Mouse (Mus musculus) stomach, embryonic 14.5 days (tissue): ENCODE data around the gene Taf9b. TPM values are rescaled to one million over a fixed set of nuclear protein-coding genes. Genes with fewer than 3 reads are reported as not detected.

Source experiments
- ATAC-seq: fragments of 200-750 bp; cut with Nextera tagmentation; 2 replicates; pipeline ENCODE4 v1.8.0; 2017; ENCODE audit warnings: low read depth, moderate TSS enrichment; ENCODE audit not compliant: insufficient number of reproducible peaks, insufficient read depth, low FRiP score
- H3K27ac ChIP-seq: fragments of 300-500 bp; sonication (generic); 2 replicates; pipeline ENCODE4 v1.5.1; 2014; ENCODE audit warnings: mild to moderate bottlenecking, low read length, moderate library complexity, mixed read lengths
- H3K27me3 ChIP-seq: fragments of 300-500 bp; sonication (generic); 2 replicates; pipeline ENCODE4 v1.6.1; 2014; ENCODE audit warnings: low read length, control low read depth, mixed read lengths; ENCODE audit not compliant: control insufficient read depth, insufficient read depth
- H3K36me3 ChIP-seq: fragments of 300-500 bp; sonication (generic); 2 replicates; pipeline ENCODE4 v1.6.1; 2014; ENCODE audit warnings: mild to moderate bottlenecking, control low read depth, low read length, moderate library complexity, mixed read lengths; ENCODE audit not compliant: control insufficient read depth, insufficient read depth
- H3K4me1 ChIP-seq: fragments of 300-500 bp; sonication (generic); 2 replicates; pipeline ENCODE4 v1.6.1; 2014; ENCODE audit warnings: low read length, control low read depth, mixed read lengths; ENCODE audit not compliant: control insufficient read depth, insufficient read depth
- H3K4me2 ChIP-seq: fragments of 300-500 bp; sonication (generic); replicated peaks from 2 replicates; pipeline ENCODE4 v1.6.1; 2014; ENCODE audit warnings: low read depth, low read length, control low read depth
- H3K4me3 ChIP-seq: fragments of 300-500 bp; sonication (generic); 2 replicates; pipeline ENCODE4 v1.5.1; 2014; ENCODE audit warnings: low read depth, low read length, control low read depth
- H3K9ac ChIP-seq: fragments of 300-500 bp; sonication (generic); replicated peaks from 2 replicates; pipeline ENCODE4 v1.6.1; 2014; ENCODE audit warnings: low read depth, mild to moderate bottlenecking, control low read depth, low read length, moderate library complexity, mixed read lengths
- H3K9me3 ChIP-seq: fragments of 300-500 bp; sonication (generic); 2 replicates; pipeline ENCODE4 v1.6.1; 2016; ENCODE audit warnings: low read depth, low read length, control low read depth; ENCODE audit not compliant: control insufficient read depth
- WGBS: fragments of 180-500 bp; shearing (Covaris S2); extraction: QIAGEN DNeasy Blood & Tissue Kit; methylation state at CpG from one replicate; pipeline ENCODE4 v1.1.7; 2014; 5-methylcytosine and 5-hydroxymethylcytosine counted together
- polyA plus RNA-seq: library from polyadenylated mRNA; unstranded; fragments of >200 nt; fragmentation: Nextera tagmentation; extraction: Ambion mirVana; gene quantifications from 2 replicates; pipeline ENCODE4 v1.2.1, GENCODE M21; 2014

The Taf9b gene
- polyA plus RNA-seq, 1 experiment from 2014 or later = 13.7 TPM

DNA sequence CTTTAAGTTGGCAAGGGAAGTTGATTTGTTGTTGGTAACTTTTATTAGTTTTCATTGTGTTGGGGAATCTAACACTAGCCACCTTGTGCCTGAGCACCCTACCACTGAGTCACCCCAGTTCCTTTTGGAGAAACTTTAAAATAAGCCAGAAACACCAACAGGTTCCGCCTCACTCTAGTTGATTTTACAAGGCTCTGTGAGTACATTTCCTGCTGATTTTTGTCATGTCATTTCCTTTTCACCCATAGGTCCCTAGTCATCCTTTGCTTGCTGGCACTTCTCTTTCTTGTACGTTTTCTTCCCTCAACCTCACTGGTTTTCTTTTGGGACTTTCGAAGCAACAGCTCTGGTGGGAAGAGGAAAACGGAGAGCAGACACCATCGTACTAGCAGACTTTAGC lies 31.6 kb downstream of the Taf9b start:
- Histone ChIP-seq H3K27ac (no peak overlapping the region), H3K9me3 (no peaks in the 10 kb centered on the region), H3K4me2 (peak overlapping the region; percentile 54), H3K36me3 (no peaks in the 10 kb centered on the region; the same call in 1 of the 2 replicates), H3K4me1 (no peaks in the 10 kb centered on the region), H3K27me3 (no peaks in the 10 kb centered on the region), H3K4me3 (peak overlapping the region; percentile 42; the same call in 1 of the 2 replicates), H3K9ac (no peak overlapping the region)
- 73% methylated on average over 5 of the region's 5 CpGs for whole genome bisulfite sequencing
- ATAC-seq = no peak

DNA sequence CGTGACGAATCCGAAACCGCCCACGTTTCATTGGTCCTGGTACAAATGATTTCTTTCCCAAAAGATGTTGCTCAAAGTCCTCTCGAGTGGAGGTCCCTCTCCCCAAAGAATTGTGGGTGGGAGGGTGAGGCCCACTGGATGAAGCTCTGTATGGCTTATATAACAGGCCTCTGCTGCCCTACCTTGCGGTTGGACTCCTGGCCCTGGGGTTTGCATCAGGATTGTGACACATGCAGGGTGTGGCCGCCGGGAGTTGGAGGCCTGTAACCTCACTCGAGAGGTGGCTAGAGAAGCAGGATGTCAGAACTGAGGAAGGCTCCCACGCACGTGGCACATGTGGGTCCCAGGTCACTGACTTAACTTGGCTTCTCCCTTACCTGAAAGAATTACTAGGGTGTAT lies 33.2 kb downstream of the Taf9b start:
- Histone ChIP-seq H3K27ac (peak overlapping the region; percentile 71; the same call in 1 of the 2 replicates), H3K36me3 (no peaks in the 10 kb centered on the region; the same call in 1 of the 2 replicates), H3K9ac (peak overlapping the region; percentile 45), H3K9me3 (no peaks in the 10 kb centered on the region), H3K27me3 (no peaks in the 10 kb centered on the region), H3K4me3 (peak overlapping the region; percentile 42), H3K4me1 (no peaks in the 10 kb centered on the region), H3K4me2 (peak overlapping the region; percentile 54)
- no peak for ATAC-seq
- WGBS = 18% methylated on average over 12 of the region's 12 CpGs

DNA sequence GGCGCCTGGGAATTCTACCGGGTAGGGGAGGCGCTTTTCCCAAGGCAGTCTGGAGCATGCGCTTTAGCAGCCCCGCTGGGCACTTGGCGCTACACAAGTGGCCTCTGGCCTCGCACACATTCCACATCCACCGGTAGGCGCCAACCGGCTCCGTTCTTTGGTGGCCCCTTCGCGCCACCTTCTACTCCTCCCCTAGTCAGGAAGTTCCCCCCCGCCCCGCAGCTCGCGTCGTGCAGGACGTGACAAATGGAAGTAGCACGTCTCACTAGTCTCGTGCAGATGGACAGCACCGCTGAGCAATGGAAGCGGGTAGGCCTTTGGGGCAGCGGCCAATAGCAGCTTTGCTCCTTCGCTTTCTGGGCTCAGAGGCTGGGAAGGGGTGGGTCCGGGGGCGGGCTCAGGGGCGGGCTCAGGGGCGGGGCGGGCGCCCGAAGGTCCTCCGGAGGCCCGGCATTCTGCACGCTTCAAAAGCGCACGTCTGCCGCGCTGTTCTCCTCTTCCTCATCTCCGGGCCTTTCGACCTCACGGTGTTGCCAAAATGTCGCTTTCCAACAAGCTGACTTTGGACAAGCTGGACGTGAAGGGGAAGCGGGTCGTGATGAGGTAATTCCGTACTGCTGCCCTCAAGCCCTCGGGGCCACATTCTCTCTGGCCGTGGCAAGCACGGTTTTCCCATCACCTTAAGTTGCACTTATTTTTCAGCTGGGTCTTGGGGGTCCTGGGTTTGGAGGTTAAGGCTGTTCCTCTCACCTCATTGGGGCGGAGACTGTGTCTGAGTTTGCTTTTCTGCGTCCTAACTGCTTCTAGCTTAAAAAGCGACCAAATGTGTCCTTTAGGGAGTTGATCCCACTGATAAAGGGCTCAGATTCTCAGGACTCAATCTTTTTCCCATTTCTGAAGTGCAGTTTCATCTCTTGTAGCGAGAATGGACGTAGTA lies 34.0 kb downstream of the Taf9b start, which contains the start of gene Pgk1:
Pgk1 (plus strand) TSS at position 388 of the 937 bp plus-strand sequence.
- Histone ChIP-seq H3K4me3 (peak within 1 kb of the TSS; percentile 42), H3K4me1 (no peaks in the 10 kb centered on the region), H3K27me3 (no peaks in the 10 kb centered on the region), H3K9ac (peak within 1 kb of the TSS; percentile 45), H3K4me2 (peak within 1 kb of the TSS; percentile 54), H3K36me3 (no peaks in the 10 kb centered on the region), H3K9me3 (no peaks in the 10 kb centered on the region), H3K27ac (peak within 1 kb of the TSS; percentile 86)
- peak; percentile 98 for ATAC-seq
- 16% methylated on average over 51 of the region's 55 CpGs for WGBS

DNA sequence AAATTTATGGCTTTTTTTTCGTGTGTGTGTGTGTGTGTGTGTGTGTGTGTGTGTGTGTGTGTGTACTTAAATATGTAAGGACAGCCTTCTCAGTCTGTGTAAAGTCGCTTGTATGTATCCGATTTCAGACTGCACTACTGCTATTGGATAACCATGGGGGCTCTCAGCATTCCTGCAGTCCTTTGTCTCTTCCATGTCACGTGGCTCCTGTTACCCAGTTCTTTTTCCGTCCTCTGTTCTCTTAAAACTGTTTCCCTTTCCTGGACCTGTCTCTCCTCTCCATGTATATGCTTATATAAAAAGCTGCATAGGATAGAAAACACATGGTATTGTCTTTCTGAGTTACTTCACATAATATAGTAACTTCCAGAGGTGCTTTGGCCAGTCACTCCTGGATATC lies 35.3 kb downstream of the Taf9b start:
- H3K9ac ChIP-seq = no peak overlapping the region
- ATAC-seq = 0 out of 2 replicates have a peak, but pooled peaks have one; percentile 14
- H3K27me3 ChIP-seq = no peaks in the 10 kb centered on the region
- 20% methylated on average over 5 of the region's 5 CpGs for WGBS
- 0 out of 2 replicates have a peak overlapping the region, but pooled peaks have one; percentile 26 for H3K4me2 ChIP-seq
- no peaks in the 10 kb centered on the region for H3K9me3 ChIP-seq
- peak overlapping the region; percentile 86 for H3K27ac ChIP-seq
- H3K36me3 ChIP-seq = no peaks in the 10 kb centered on the region
- no peaks in the 10 kb centered on the region for H3K4me1 ChIP-seq
- H3K4me3 ChIP-seq = no peak overlapping the region

DNA sequence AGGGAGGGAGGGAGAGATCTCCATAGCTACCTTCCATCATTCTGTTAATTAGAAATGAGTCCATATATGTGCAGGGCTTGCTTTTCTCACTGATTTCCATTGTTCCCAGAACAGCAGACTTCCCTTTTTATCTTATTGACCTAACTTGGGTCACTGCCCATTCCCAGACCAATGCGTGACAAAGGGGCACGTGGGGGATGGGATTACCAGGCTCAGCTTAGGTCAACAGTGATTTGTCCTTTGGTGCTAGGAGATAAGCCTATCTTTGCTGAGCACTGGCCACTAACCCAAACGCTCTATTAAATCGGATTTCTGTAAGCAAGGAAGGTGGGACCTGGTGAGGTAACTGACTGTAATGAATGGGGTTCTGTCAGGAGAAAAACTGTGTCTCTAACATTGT lies 36.7 kb downstream of the Taf9b start:
- Histone ChIP-seq H3K4me3 (no peak overlapping the region), H3K27ac (no peak overlapping the region), H3K27me3 (no peaks in the 10 kb centered on the region), H3K9me3 (no peaks in the 10 kb centered on the region), H3K9ac (no peak overlapping the region), H3K36me3 (no peaks in the 10 kb centered on the region), H3K4me1 (no peaks in the 10 kb centered on the region), H3K4me2 (no peak overlapping the region)
- ATAC-seq = no peak
- 48% methylated on average over 4 of the region's 4 CpGs for WGBS

DNA sequence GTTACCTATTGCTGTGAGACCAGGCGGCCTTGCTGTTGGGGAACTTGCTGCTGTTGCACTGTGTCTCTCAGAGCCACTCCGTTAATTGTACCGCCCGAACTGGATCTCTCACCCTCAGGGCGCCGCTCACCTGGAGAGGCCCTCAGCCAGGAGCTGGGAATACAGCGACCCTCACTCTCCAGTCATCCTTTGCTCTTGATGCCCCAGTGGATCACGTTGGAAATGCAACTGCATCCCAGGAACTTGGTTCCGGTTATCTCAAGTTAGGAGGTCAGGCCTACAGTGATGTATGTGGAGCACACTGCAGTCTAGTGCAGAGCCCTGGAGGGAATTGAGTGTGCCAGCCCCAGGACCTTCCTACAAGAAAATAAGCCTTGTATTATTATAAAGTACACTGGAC lies 44.6 kb downstream of the Taf9b start:
- Histone ChIP-seq H3K27ac (no peak overlapping the region), H3K4me1 (no peaks in the 10 kb centered on the region), H3K9ac (no peak overlapping the region), H3K9me3 (no peaks in the 10 kb centered on the region), H3K4me2 (no peak overlapping the region), H3K36me3 (no peaks in the 10 kb centered on the region), H3K4me3 (no peak overlapping the region), H3K27me3 (no peaks in the 10 kb centered on the region)
- no peak for ATAC-seq
- 61% methylated on average over 9 of the region's 9 CpGs for WGBS

DNA sequence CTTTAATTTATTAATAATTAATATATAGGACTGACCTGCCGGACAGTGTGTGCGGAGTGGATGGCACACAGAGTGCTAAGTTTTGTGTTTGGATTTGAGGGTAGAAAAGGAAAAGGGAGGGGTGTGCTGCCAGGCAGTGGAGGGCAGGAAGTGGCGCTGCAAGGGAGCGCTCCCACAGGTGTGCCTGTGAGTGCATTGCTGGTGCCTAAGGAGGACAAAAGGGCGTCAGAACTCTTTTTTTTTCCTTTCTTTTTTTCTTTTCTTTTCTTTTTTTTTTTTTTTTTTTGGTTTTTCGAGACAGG lies 49.2 kb downstream of the Taf9b start:
- H3K27me3 ChIP-seq = no peaks in the 10 kb centered on the region
- no peak overlapping the region for H3K9ac ChIP-seq
- no peak for ATAC-seq
- H3K9me3 ChIP-seq = no peaks in the 10 kb centered on the region
- WGBS = 67% methylated on average over 5 of the region's 6 CpGs
- H3K27ac ChIP-seq = no peak overlapping the region
- peak overlapping the region; percentile 35 for H3K4me2 ChIP-seq
- H3K4me3 ChIP-seq = peak overlapping the region; percentile 10
- no peaks in the 10 kb centered on the region for H3K4me1 ChIP-seq
- H3K36me3 ChIP-seq = no peaks in the 10 kb centered on the region

DNA sequence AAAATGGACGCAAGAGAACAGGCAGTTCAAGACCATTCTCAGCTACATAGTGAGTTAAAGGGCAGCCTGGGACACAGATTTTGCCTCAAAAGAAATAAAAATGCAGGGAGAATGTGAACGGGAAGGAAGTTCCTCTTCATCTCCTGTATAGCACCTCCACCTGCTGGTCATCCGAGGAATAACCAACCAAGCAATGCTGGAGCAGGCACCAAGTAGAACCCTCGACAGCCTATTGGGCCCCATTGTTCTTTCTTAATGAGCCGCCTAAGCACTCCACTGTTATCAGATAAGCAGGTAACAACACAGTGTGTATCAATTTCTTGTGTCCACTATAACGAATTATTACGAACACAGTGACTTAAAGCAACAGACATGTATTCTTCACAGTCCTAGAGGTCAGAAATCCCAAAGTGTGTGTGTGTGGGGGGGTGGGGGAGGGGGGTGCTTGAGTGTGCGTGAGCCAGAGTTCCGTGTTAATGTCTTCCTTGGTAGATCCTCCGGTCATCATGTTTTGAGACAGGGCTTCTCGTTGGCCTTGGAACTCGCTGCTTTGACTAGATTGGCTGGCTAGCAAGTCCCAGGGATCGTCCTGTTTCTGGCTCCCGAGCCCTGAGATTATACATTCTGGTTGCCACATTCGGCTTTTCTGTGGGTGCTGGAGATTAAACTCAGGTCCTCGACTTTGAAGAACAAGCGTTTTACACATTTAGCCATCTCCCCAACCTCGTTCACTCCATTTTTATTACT lies 49.7 kb downstream of the Taf9b start:
- Histone ChIP-seq H3K27me3 (no peaks in the 10 kb centered on the region), H3K4me2 (peak overlapping the region; percentile 35), H3K9me3 (no peaks in the 10 kb centered on the region), H3K36me3 (no peaks in the 10 kb centered on the region), H3K9ac (no peak overlapping the region), H3K4me3 (peak overlapping the region; percentile 10), H3K27ac (no peak overlapping the region), H3K4me1 (no peaks in the 10 kb centered on the region)
- WGBS = 34% methylated on average over 18 of the region's 18 CpGs
- peak; percentile 67; the same call in 1 of the 2 replicates for ATAC-seq
